Mouse (Mus musculus) liver, embryonic 14.5 days (tissue): ENCODE data around the gene Dram1. TPM values are rescaled to one million over a fixed set of nuclear protein-coding genes. Genes with fewer than 3 reads are reported as not detected.

Source experiments
- ATAC-seq: fragments of 200-750 bp; cut with Nextera tagmentation; 2 replicates; pipeline ENCODE4 v1.8.0; 2017; ENCODE audit warnings: moderate number of reproducible peaks, mild to moderate bottlenecking, moderate library complexity; ENCODE audit not compliant: insufficient read depth
- DNase-seq, 3 experiments: peaks; one replicate each; pipeline ENCODE4 v3.0.0-alpha.2; 2012 to 2013; ENCODE audit warnings: low read depth in 3 of 3, low spot score in 3 of 3
- H3K27ac ChIP-seq: fragments of 300-500 bp; sonication (generic); 2 replicates; pipeline ENCODE4 v1.5.1; 2014; ENCODE audit warnings: moderate library complexity, mild to moderate bottlenecking, control low read depth, inconsistent platforms
- H3K27me3 ChIP-seq: fragments of 300-500 bp; sonication (generic); 2 replicates; pipeline ENCODE4 v1.6.1; 2014; ENCODE audit warnings: mild to moderate bottlenecking, low read length, moderate library complexity; ENCODE audit not compliant: control insufficient read depth, insufficient read depth
- H3K36me3 ChIP-seq: fragments of 300-500 bp; sonication (generic); replicated peaks from 2 replicates; pipeline ENCODE4 v1.6.1; 2014; ENCODE audit warnings: low read depth; ENCODE audit not compliant: control insufficient read depth, insufficient read depth
- H3K4me1 ChIP-seq, 2 experiments: fragments of 200-500 bp in 1 of 2; fragments of 300-500 bp in 1 of 2; sonication (generic) in 1 of 2; replicated peaks; 2 replicates each; pipeline ENCODE4 v1.6.1; 2012 to 2014; ENCODE audit warnings: antibody characterized with exemption in 1 of 2, inconsistent platforms in 1 of 2, low read length in 1 of 2; ENCODE audit not compliant: control insufficient read depth in 2 of 2, insufficient read depth in 2 of 2
- H3K4me2 ChIP-seq: fragments of 300-500 bp; sonication (generic); 2 replicates; pipeline ENCODE4 v1.6.1; 2014; ENCODE audit warnings: low read depth, mild to moderate bottlenecking, control low read depth, moderate library complexity
- H3K4me3 ChIP-seq, 2 experiments: fragments of 200-500 bp in 1 of 2; fragments of 300-500 bp in 1 of 2; sonication (generic) in 1 of 2; 2 replicates each; pipeline ENCODE4 v1.5.1; 2012 to 2014; ENCODE audit warnings: low read depth in 2 of 2, low read length in 2 of 2, mild to moderate bottlenecking in 2 of 2, control low read depth in 1 of 2, inconsistent platforms in 1 of 2, moderate library complexity in 1 of 2; ENCODE audit not compliant: insufficient read depth in 1 of 2
- H3K9ac ChIP-seq: fragments of 300-500 bp; sonication (generic); replicated peaks from 2 replicates; pipeline ENCODE4 v1.6.1; 2014; ENCODE audit warnings: mild to moderate bottlenecking, control low read depth, moderate library complexity
- H3K9me3 ChIP-seq: fragments of 300-500 bp; sonication (generic); 2 replicates; pipeline ENCODE4 v1.6.1; 2016; ENCODE audit warnings: low read length, mixed read lengths; ENCODE audit not compliant: control insufficient read depth
- CTCF ChIP-seq: IDR thresholded peaks from 2 replicates; pipeline ENCODE4 v1.5.1; 2016; ENCODE audit warnings: antibody characterized with exemption, low read depth, control low read depth
- EP300 ChIP-seq: IDR thresholded peaks from 2 replicates; pipeline ENCODE4 v1.6.1; 2016; ENCODE audit warnings: antibody characterized with exemption, low read depth
- WGBS: fragments of 180-500 bp; shearing (Covaris S2); extraction: QIAGEN DNeasy Blood & Tissue Kit; methylation state at CpG from one replicate; pipeline ENCODE4 v1.1.7; 2014; ENCODE audit not compliant: insufficient replicate concordance; 5-methylcytosine and 5-hydroxymethylcytosine counted together
- polyA plus RNA-seq, 2 experiments: library from polyadenylated mRNA; depleted of rRNA in 1 of 2; stranded (reverse) in 1 of 2; unstranded in 1 of 2; fragments of >200 nt; fragmentation: Nextera tagmentation in 1 of 2; extraction: Ambion mirVana in 1 of 2; gene quantifications; 2 replicates each; pipeline versions ENCODE4 v1.2.1 to v1.2.3; 2012 to 2014

Gene Dram1
- polyA plus RNA-seq, 2 experiments, result 1.2 to 1.5 TPM

DNA sequence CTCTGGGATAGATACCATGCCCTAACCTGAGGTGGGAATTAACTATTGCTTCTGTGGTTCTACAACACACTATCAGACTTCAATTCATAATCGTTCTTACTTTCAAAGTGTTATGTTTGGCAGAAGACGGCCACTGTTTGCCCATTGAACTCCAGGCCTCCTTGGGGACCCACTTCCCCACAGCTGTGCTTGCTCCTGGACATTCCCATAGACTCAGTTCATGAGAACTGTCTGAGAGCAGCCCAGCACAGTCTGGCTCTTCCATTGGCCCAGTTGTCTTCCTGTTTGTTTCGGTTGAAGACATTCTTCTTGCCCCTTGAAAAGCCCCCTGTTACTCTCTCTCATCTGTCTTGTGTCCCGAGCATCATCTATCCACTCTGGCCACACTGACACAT, 50.8 kb downstream of the Dram1 start:
- Histone ChIP-seq H3K9me3 (no peaks in the 10 kb centered on the region), H3K36me3 (no peaks in the 10 kb centered on the region), H3K27me3 (no peaks in the 10 kb centered on the region), H3K4me3 (no peak overlapping the region), H3K27ac (no peak overlapping the region), H3K4me2 (no peak overlapping the region), H3K4me1 (no peaks in the 10 kb centered on the region), H3K9ac (no peak overlapping the region)
- ATAC-seq, result no peak
- WGBS, result 53% methylated on average over 4 of the region's 4 CpGs
- DNase-seq, result no peak
- TF ChIP-seq EP300 (no peak), CTCF (no peak)

DNA sequence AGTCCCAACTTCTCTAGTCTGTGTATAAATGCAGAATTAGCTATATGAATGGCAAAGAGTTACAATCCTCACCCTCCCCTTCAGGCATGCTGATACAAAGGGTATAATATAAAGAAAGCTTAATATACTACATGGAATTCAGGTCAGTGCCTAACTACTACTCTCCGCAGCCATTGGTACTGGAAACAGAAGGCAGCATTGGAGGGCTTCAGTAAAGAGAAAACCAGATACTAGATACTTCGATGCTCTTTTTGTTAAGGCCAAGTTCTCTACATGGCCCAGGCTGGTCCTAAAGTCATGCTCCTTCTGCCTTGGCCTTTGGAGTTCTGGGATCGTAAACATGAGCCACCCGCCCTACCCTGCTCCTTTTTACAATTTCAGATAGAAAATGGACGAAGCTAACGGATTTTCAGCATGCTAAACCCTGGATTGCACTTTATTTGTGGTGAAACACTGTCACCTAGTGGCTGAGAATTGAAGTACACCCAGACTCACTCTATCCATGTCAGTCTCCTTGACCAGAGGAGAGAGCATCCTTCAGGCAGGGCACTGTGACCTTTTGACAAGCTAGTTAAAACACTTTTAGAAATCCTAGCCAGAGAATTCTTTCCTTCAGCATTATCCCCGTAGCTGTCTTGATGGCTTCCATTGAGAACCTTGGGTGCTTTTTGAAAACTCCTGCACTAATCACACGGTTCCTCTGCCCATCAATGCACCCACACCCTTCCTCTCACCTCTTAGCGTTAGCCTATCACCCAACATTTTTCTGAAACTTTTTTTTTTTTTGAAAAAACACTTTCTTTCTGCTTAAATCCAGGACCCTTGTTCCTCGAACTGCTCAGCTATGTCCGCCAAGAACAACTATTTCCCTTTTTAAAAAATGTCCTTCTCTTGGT, 51.5 kb downstream of the Dram1 start:
- DNase-seq (peak; percentile 24 to 29 (median 26)), ATAC-seq (peak; percentile 37; the same call in 1 of the 2 replicates)
- H3K4me1 ChIP-seq, result no peaks in the 10 kb centered on the region
- H3K27me3 ChIP-seq, result no peaks in the 10 kb centered on the region
- TF ChIP-seq EP300, result no peak
- TF ChIP-seq CTCF, result peak; percentile 91
- H3K27ac ChIP-seq, result no peak overlapping the region
- no peak overlapping the region for H3K9ac ChIP-seq
- H3K4me2 ChIP-seq, result no peak overlapping the region
- no peaks in the 10 kb centered on the region for H3K36me3 ChIP-seq
- H3K9me3 ChIP-seq, result no peaks in the 10 kb centered on the region
- WGBS, result 36% methylated on average over 11 of the region's 11 CpGs
- H3K4me3 ChIP-seq, result no peak overlapping the region

- no peaks in the 10 kb centered on the region for H3K36me3 ChIP-seq
- WGBS, result 60% methylated on average over 5 of the region's 5 CpGs
- no peak overlapping the region for H3K27ac ChIP-seq
- H3K9ac ChIP-seq, result no peak overlapping the region
- no peak overlapping the region for H3K4me2 ChIP-seq
- TF ChIP-seq CTCF, result no peak
- TF ChIP-seq EP300, result no peak
- H3K4me3 ChIP-seq, result no peak overlapping the region
- no peaks in the 10 kb centered on the region for H3K9me3 ChIP-seq
- ATAC-seq (no peak), DNase-seq (no peak)
- no peaks in the 10 kb centered on the region for H3K27me3 ChIP-seq
- no peaks in the 10 kb centered on the region for H3K4me1 ChIP-seq
These were observed 57.1 kb downstream of the Dram1 start for GRCm38 (mm10) chr10:88321739-88322138.

DNA sequence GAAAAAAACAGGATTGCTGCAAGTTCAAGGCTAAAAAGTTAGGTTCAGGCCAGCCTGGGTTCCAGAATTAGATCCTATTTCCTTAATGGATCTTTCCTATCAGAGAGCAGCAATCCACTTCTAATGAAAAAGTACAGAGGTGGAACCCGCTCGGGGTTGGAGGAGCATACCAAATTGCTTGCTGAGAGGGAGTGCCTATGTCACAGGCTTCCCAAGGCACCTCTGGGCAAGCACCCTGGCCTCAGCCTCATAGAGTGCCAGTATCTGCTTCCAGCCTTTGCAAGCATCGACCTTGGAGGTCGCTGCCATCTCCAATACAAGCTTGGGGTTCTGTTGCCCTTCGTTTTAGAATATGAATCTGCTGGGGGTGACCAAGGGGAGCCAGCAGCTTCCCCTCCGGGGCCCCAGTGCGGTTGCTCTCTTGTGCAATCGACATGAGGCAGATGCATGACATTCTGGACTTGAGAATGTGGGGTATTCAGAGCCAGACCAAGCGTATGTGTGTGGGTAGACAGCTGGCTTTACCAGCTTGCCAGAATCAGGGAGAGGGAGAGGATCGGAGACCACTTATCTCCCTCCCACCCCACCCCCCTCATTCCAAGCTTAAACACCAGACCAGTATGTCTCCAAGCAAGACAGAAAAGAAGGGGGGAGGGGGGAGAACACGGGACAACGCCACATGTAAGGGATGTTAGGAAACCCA, 58.0 kb downstream of the Dram1 start:
- ATAC-seq (no peak), DNase-seq (no peak)
- H3K4me1 ChIP-seq, result no peaks in the 10 kb centered on the region
- H3K4me2 ChIP-seq, result no peak overlapping the region
- H3K27ac ChIP-seq, result no peak overlapping the region
- WGBS, result 51% methylated on average over 12 of the region's 12 CpGs
- no peak overlapping the region for H3K4me3 ChIP-seq
- no peaks in the 10 kb centered on the region for H3K9me3 ChIP-seq
- H3K36me3 ChIP-seq, result no peaks in the 10 kb centered on the region
- no peak overlapping the region for H3K9ac ChIP-seq
- TF ChIP-seq CTCF (no peak), EP300 (no peak)
- no peaks in the 10 kb centered on the region for H3K27me3 ChIP-seq

DNA sequence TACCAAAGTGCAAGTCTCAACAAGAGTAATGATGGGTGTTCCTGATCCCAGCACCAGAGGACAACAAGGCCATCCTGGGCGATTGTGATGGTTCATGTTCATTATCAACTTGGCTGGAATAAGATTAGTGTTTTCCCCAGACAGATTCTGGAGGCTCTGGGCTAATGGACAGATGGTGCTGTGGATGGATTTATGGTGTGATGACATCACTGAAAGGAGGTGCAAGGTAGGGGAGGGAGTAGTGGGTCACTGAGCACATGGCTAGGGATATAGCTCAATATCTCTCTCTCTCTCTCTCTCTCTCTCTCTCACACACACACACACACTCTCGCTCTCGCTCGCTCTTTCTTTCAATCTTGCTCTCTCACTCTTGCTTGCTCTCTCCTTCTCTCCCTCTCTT, 60.7 kb downstream of the Dram1 start:
- Histone ChIP-seq H3K27ac (no peak overlapping the region), H3K36me3 (no peaks in the 10 kb centered on the region), H3K4me3 (no peak overlapping the region), H3K4me2 (no peak overlapping the region), H3K9ac (no peak overlapping the region), H3K27me3 (no peaks in the 10 kb centered on the region), H3K4me1 (no peaks in the 10 kb centered on the region), H3K9me3 (no peaks in the 10 kb centered on the region)
- WGBS, result 78% methylated on average over 4 of the region's 4 CpGs
- TF ChIP-seq EP300, result no peak
- no peak for TF ChIP-seq CTCF
- ATAC-seq (no peak), DNase-seq (no peak)
